Mouse (Mus musculus) kidney, adult 2 months (tissue): ENCODE measurements around the gene Lgr5.

Experiments used
- CTCF ChIP-seq: fragments of 200-500 bp; conservative IDR thresholded peaks from 2 replicates; pipeline ENCODE4 v1.5.1; 2011; ENCODE audit warnings: low read depth, mild to moderate bottlenecking, control low read depth, low read length, moderate library complexity, mixed read lengths; ENCODE audit not compliant: insufficient read depth, insufficient read length
- POLR2A ChIP-seq: fragments of 200-500 bp; IDR thresholded peaks from one replicate; pipeline ENCODE4 v1.6.1; 2011; ENCODE audit warnings: low read depth, low read length, control low read depth

DNA sequence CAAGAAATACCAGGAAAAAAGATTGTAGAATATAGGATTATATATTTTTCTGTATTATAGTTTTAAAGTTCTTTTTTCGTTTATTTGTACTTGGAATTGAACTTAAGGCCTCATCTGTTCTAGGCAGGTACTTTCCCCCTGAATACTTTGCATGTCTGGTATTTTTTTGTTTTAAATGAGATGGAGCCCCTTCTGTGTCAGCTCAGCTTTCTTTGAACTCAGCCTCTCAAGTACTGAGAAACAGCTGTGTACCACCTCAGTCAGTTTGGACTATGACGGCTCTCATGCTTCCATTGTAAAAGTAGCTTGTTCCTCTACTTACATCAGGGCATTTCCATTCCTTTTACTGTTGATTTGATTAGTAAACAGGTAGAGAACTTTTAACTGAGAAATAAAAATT lies 174.1 kb downstream of the Lgr5 start:
- TF ChIP-seq CTCF: no peak
- no peak for TF ChIP-seq POLR2A
